Mouse (Mus musculus) forebrain, embryonic 11.5 days (tissue): Measurements from ENCODE around the gene Rce1. TPM values are rescaled to one million over a fixed set of nuclear protein-coding genes. Genes with fewer than 3 reads are reported as not detected.
"Not testable (repeated sequence)": the region's sequence is repeated elsewhere in the genome, so short reads cannot be mapped to it uniquely, and the experiment has no call there.

ENCODE experiments used
- ATAC-seq: fragments of 200-750 bp; cut with Nextera tagmentation; replicated peaks from 2 replicates; pipeline ENCODE4 v1.8.0; 2017; ENCODE audit warnings: moderate TSS enrichment; ENCODE audit not compliant: low FRiP score
- DNase-seq: peaks from one replicate; pipeline ENCODE4 v3.0.0-alpha.2; 2017; ENCODE audit warnings: low spot score
- H3K27ac ChIP-seq: fragments of 300-500 bp; sonication (generic); 2 replicates; pipeline ENCODE4 v1.5.1; 2014; ENCODE audit warnings: low read depth, low read length
- H3K27me3 ChIP-seq: fragments of 300-500 bp; sonication (generic); 2 replicates; pipeline ENCODE4 v1.6.1; 2014; ENCODE audit warnings: mild to moderate bottlenecking, low read length, mixed read lengths; ENCODE audit not compliant: control insufficient read depth, insufficient read depth
- H3K36me3 ChIP-seq: fragments of 300-500 bp; sonication (generic); 2 replicates; pipeline ENCODE4 v1.6.1; 2014; ENCODE audit warnings: mild to moderate bottlenecking, low read length, moderate library complexity, mixed read lengths; ENCODE audit not compliant: control insufficient read depth, insufficient read depth
- H3K4me1 ChIP-seq: fragments of 300-500 bp; sonication (generic); replicated peaks from 2 replicates; pipeline ENCODE4 v1.6.1; 2014; ENCODE audit warnings: low read length, mixed read lengths; ENCODE audit not compliant: control insufficient read depth, insufficient read depth
- H3K4me2 ChIP-seq: fragments of 300-500 bp; sonication (generic); 2 replicates; pipeline ENCODE4 v1.6.1; 2014; ENCODE audit warnings: low read depth, mild to moderate bottlenecking, low read length, moderate library complexity, mixed read lengths; ENCODE audit not compliant: severe bottlenecking
- H3K4me3 ChIP-seq: fragments of 300-500 bp; sonication (generic); 2 replicates; pipeline ENCODE4 v1.5.1; 2014; ENCODE audit warnings: low read depth, low read length
- H3K9ac ChIP-seq: fragments of 300-500 bp; sonication (generic); 2 replicates; pipeline ENCODE4 v1.6.1; 2014; ENCODE audit warnings: low read length
- H3K9me3 ChIP-seq: fragments of 300-500 bp; sonication (generic); 2 replicates; pipeline ENCODE4 v1.6.1; 2016; ENCODE audit warnings: low read length, mixed read lengths; ENCODE audit not compliant: control insufficient read depth
- WGBS: fragments of 180-500 bp; shearing (Covaris S2); extraction: QIAGEN DNeasy Blood & Tissue Kit; methylation state at CpG from one replicate; pipeline ENCODE4 v1.1.7; 2014; 5-methylcytosine and 5-hydroxymethylcytosine counted together
- microRNA-seq: library from miRNA; unstranded; fragments of <30 nt; microRNA quantifications from one replicate; pipeline ENCODE4, GENCODE M21; 2016; ENCODE audit not compliant: insufficient number of aligned reads
- polyA plus RNA-seq: library from polyadenylated mRNA; unstranded; fragments of >200 nt; fragmentation: Nextera tagmentation; extraction: Ambion mirVana; gene quantifications from 2 replicates; pipeline ENCODE4 v1.2.1, GENCODE M21; 2014

The Rce1 gene
- polyA plus RNA-seq, 1 experiment from 2014 or later, result 60.1 TPM

GRCm38 (mm10) chr19:4588430-4588829, 37.0 kb downstream of the Rce1 start:
- Histone ChIP-seq H3K36me3 (no peaks in the 10 kb centered on the region), H3K4me1 (no peaks in the 10 kb centered on the region), H3K4me2 (no peak overlapping the region), H3K9me3 (no peaks in the 10 kb centered on the region), H3K4me3 (no peak overlapping the region), H3K27ac (no peak overlapping the region), H3K27me3 (no peaks in the 10 kb centered on the region), H3K9ac (no peak overlapping the region)
- 71% methylated on average over 3 of the region's 3 CpGs for WGBS
- DNase-seq, result no peak
- ATAC-seq, result no peak

- H3K36me3 ChIP-seq, result no peaks in the 10 kb centered on the region
- H3K4me3 ChIP-seq, result no peak overlapping the region
- no peak overlapping the region for H3K4me2 ChIP-seq
- ATAC-seq (no peak), DNase-seq (no peak)
- H3K4me1 ChIP-seq, result no peaks in the 10 kb centered on the region
- no peaks in the 10 kb centered on the region for H3K27me3 ChIP-seq
- no peak overlapping the region for H3K9ac ChIP-seq
- 69% methylated on average over 2 of the region's 2 CpGs for WGBS
- H3K27ac ChIP-seq, result no peak overlapping the region
- H3K9me3 ChIP-seq, result no peaks in the 10 kb centered on the region
Observed at GRCm38 (mm10) chr19:4587426-4587825, 38.0 kb downstream of the Rce1 start.

- H3K4me2 ChIP-seq, H3K36me3 ChIP-seq, H3K27me3 ChIP-seq, H3K4me3 ChIP-seq, DNase-seq, H3K27ac ChIP-seq, H3K9me3 ChIP-seq, H3K9ac ChIP-seq, H3K4me1 ChIP-seq, ATAC-seq: not testable (repeated sequence)
Observed at GRCm38 (mm10) chr19:4586783-4587182, 38.7 kb downstream of the Rce1 start.

GRCm38 (mm10) chr19:4583856-4584255, 41.6 kb downstream of the Rce1 start:
- 72% methylated on average over 2 of the region's 2 CpGs for WGBS
- Histone ChIP-seq H3K36me3 (no peaks in the 10 kb centered on the region), H3K9ac (no peak overlapping the region), H3K4me1 (no peaks in the 10 kb centered on the region), H3K27ac (no peak overlapping the region), H3K4me3 (no peak overlapping the region), H3K4me2 (no peak overlapping the region), H3K9me3 (no peaks in the 10 kb centered on the region), H3K27me3 (no peaks in the 10 kb centered on the region)
- ATAC-seq (no peak), DNase-seq (no peak)

GRCm38 (mm10) chr19:4579296-4579695, 46.1 kb downstream of the Rce1 start:
- H3K4me3 ChIP-seq, result no peak overlapping the region
- H3K27ac ChIP-seq, result no peak overlapping the region
- no peak overlapping the region for H3K9ac ChIP-seq
- ATAC-seq (no peak), DNase-seq (no peak)
- no peak overlapping the region for H3K4me2 ChIP-seq
- 87% methylated on average over 5 of the region's 5 CpGs for WGBS
- no peaks in the 10 kb centered on the region for H3K4me1 ChIP-seq
- no peaks in the 10 kb centered on the region for H3K36me3 ChIP-seq
- H3K27me3 ChIP-seq, result no peaks in the 10 kb centered on the region
- no peaks in the 10 kb centered on the region for H3K9me3 ChIP-seq

- DNase-seq, result no peak
- 84% methylated on average over 2 of the region's 2 CpGs for WGBS
- H3K4me2 ChIP-seq, result no peak overlapping the region
Observed at GRCm38 (mm10) chr19:4578799-4579198, 46.6 kb downstream of the Rce1 start.

GRCm38 (mm10) chr19:4573241-4573640, 52.2 kb downstream of the Rce1 start:
- Histone ChIP-seq H3K36me3 (no peaks in the 10 kb centered on the region), H3K4me2 (no peak overlapping the region), H3K4me3 (no peak overlapping the region), H3K27ac (no peak overlapping the region), H3K9ac (no peak overlapping the region), H3K27me3 (no peaks in the 10 kb centered on the region), H3K4me1 (no peaks in the 10 kb centered on the region), H3K9me3 (no peaks in the 10 kb centered on the region)
- ATAC-seq, result no peak
- 90% methylated on average over 1 of the region's 1 CpGs for WGBS
- DNase-seq, result no peak

More at GRCm38 (mm10) chr19:4578799-4579198, 46.6 kb downstream of the Rce1 start:
- no peak overlapping the region for H3K27ac ChIP-seq
- no peak overlapping the region for H3K4me3 ChIP-seq
- no peaks in the 10 kb centered on the region for H3K9me3 ChIP-seq
- no peak overlapping the region for H3K9ac ChIP-seq
- H3K36me3 ChIP-seq, result no peaks in the 10 kb centered on the region
- H3K4me1 ChIP-seq, result no peaks in the 10 kb centered on the region
- H3K27me3 ChIP-seq, result no peaks in the 10 kb centered on the region
- ATAC-seq, result no peak

Small RNAs within 50 kb of the gene (microRNA-seq; reads per million reads assigned to microRNA genes)
- gene Mir6986, result 3.4 reads per million

Other genes with a start within 250 kb of the Rce1 start
- 57.9 and 60.8 TPM in 2 replicates for gene Kdm2a, start 227.4 kb downstream of the Rce1 start, polyA plus RNA-seq
- 10.9 and 13.4 TPM in 2 replicates for gene Rhod, start 186.2 kb downstream of the Rce1 start, polyA plus RNA-seq
- gene Syt12, start 148.2 kb downstream of the Rce1 start, polyA plus RNA-seq, result 1.1 and 1.7 TPM in 2 replicates
- not detected in 2 replicates for gene 2010003K11Rik, start 127.1 kb downstream of the Rce1 start, polyA plus RNA-seq
- gene Pcx, start 115.2 kb downstream of the Rce1 start, polyA plus RNA-seq, result 18.5 and 19.3 TPM in 2 replicates
- 8.5 and 12.0 TPM in 2 replicates for gene Lrfn4, start 10.0 kb downstream of the Rce1 start, polyA plus RNA-seq
- 4.6 and 4.9 TPM in 2 replicates for gene Gm960, start 73.0 kb upstream of the Rce1 start, polyA plus RNA-seq
- gene Sptbn2, start 85.5 kb upstream of the Rce1 start, polyA plus RNA-seq, result 15.2 and 16.7 TPM in 2 replicates
- gene Rbm4b, start 130.9 kb upstream of the Rce1 start, polyA plus RNA-seq, result 136 and 139 TPM in 2 replicates
- 100 and 110 TPM in 2 replicates for gene Rbm4, start 168.3 kb upstream of the Rce1 start, polyA plus RNA-seq
- 15.0 and 31.9 TPM in 2 replicates for gene Gm21992, start 186.0 kb upstream of the Rce1 start, polyA plus RNA-seq
- 139 and 144 TPM in 2 replicates for gene Rbm14, start 186.0 kb upstream of the Rce1 start, polyA plus RNA-seq
- gene Ccs, start 213.7 kb upstream of the Rce1 start, polyA plus RNA-seq, result 36.4 and 37.9 TPM in 2 replicates
- gene Ccdc87, start 213.7 kb upstream of the Rce1 start, polyA plus RNA-seq, result 0.11 and 0.17 TPM in 2 replicates
- 20.2 and 27.6 TPM in 2 replicates for gene Ctsf, start 229.5 kb upstream of the Rce1 start, polyA plus RNA-seq